Comparison of ENCODE assay signal across 8 mouse cellular contexts in genomic region chr9:41391591-41392320, GRCm38 (mm10).
DNase-seq lines count a peak whose midpoint lies in the region; ATAC-seq and TF ChIP-seq lines count a peak whose summit lies in the region.
"Had no signal": no experiment of that assay in that cellular context is flagged by ENCODE, and none has a peak within 500 bp of the region (broad histone marks: within the 10 kb centered on the region; RNA-seq: fewer than 3 reads in every experiment).

No protein-coding gene starts in this region.

- DNase-seq in layer of hippocampus, adult 11-12 months (ENCODE audit: low spot score): peak; percentile 74
- no peak for DNase-seq in layer of hippocampus, postnatal 25 days (ENCODE audit: extremely low spot score in 1 of 2, low spot score in 1 of 2)
- DNase-seq in forebrain, postnatal 0 days: peak; percentile 79
- DNase-seq in layer of hippocampus, adult 2 months (ENCODE audit: low spot score in 2 of 2): peak; percentile 65 to 78
- no peak for DNase-seq in urinary bladder, postnatal 25 days (ENCODE audit: low spot score)
- DNase-seq in heart, adult 11 months: no peak

- peaks cover 16% of the 10 kb centered on the region for H3K36me3 ChIP-seq in forebrain, postnatal 0 days (ENCODE audit: insufficient read depth)
- peaks cover 13% of the 10 kb centered on the region for H3K36me3 ChIP-seq in neural tube, embryonic 15.5 days
- H3K36me3 ChIP-seq: liver, embryonic 12.5 days had no signal

- 20% methylated on average over 6 of the region's 6 CpGs for whole genome bisulfite sequencing in forebrain, postnatal 0 days
- 43% methylated on average over 6 of the region's 6 CpGs for WGBS in neural tube, embryonic 15.5 days

- H3K9me3 ChIP-seq in forebrain, postnatal 0 days (ENCODE audit: low read length): no peaks in the 10 kb centered on the region
- H3K9me3 ChIP-seq in neural tube, embryonic 15.5 days (replicated peaks): no peaks in the 10 kb centered on the region
- H3K9me3 ChIP-seq: liver, embryonic 12.5 days had no signal

- no peak overlapping the region for H3K4me2 ChIP-seq in forebrain, postnatal 0 days (ENCODE audit: low read depth)
- H3K4me2 ChIP-seq in neural tube, embryonic 15.5 days: no peak overlapping the region
- H3K4me2 ChIP-seq: liver, embryonic 12.5 days had no signal

- H3K27ac ChIP-seq in forebrain, postnatal 0 days (ENCODE audit: low read depth, low read length): peak overlapping the region; percentile 57
- peak overlapping the region; percentile 46 for H3K27ac ChIP-seq in layer of hippocampus, adult 2 months
- H3K27ac ChIP-seq in neural tube, embryonic 15.5 days (replicated peaks): peak overlapping the region; percentile 67
- H3K27ac ChIP-seq: liver, embryonic 12.5 days had no signal

- no peak overlapping the region for H3K9ac ChIP-seq in forebrain, postnatal 0 days
- no peak overlapping the region for H3K9ac ChIP-seq in neural tube, embryonic 15.5 days (replicated peaks)
- H3K9ac ChIP-seq: liver, embryonic 12.5 days had no signal

- no peak overlapping the region for H3K4me3 ChIP-seq in forebrain, postnatal 0 days (ENCODE audit: low read depth, low read length)
- H3K4me3 ChIP-seq in layer of hippocampus, adult 2 months: no peak overlapping the region
- no peak overlapping the region for H3K4me3 ChIP-seq in neural tube, embryonic 15.5 days (replicated peaks)
- H3K4me3 ChIP-seq: liver, embryonic 12.5 days had no signal

- peaks cover 5% of the 10 kb centered on the region; the same call in 1 of the 2 replicates for H3K4me1 ChIP-seq in forebrain, postnatal 0 days (ENCODE audit: insufficient read depth)
- peaks cover 13% of the 10 kb centered on the region; the same call in 1 of the 2 replicates for H3K4me1 ChIP-seq in neural tube, embryonic 15.5 days
- H3K4me1 ChIP-seq: liver, embryonic 12.5 days had no signal

- TF ChIP-seq CTCF in forebrain, postnatal 0 days (IDR thresholded peaks at IDR 0.05; ENCODE audit: low read depth): peak; percentile 13; the same call in 1 of the 2 replicates
- TF ChIP-seq CTCF in layer of hippocampus, adult 2 months (conservative IDR thresholded peaks at IDR 0.05): peak; percentile 63

- ATAC-seq in forebrain, postnatal 0 days: peak; percentile 83
- ATAC-seq in neural tube, embryonic 15.5 days (ENCODE audit: low FRiP score): no peak
- ATAC-seq: liver, embryonic 12.5 days had no signal

- no peaks in the 10 kb centered on the region for H3K27me3 ChIP-seq in forebrain, postnatal 0 days (ENCODE audit: insufficient read depth, low read length)
- no peaks in the 10 kb centered on the region for H3K27me3 ChIP-seq in neural tube, embryonic 15.5 days (replicated peaks)
- H3K27me3 ChIP-seq: liver, embryonic 12.5 days had no signal

Comparison
In these comparisons a context has a peak if more than half of its experiments do, and no peak if none do; other contexts are left out.
1. DNase-seq: peak in layer of hippocampus, adult 11-12 months (single experiment), forebrain, postnatal 0 days (single experiment) and layer of hippocampus, adult 2 months (2 of 2); none in layer of hippocampus, postnatal 25 days (0 of 2), urinary bladder, postnatal 25 days (single experiment) and heart, adult 11 months (single experiment).
2. Peak in every context shown above with its lines, with median percentiles within 50 percentile points of each other: H3K27ac ChIP-seq.